Mouse (Mus musculus) heart, adult 8-10 months (tissue): ENCODE results near the gene Cdr2. TPM values are rescaled to one million over a fixed set of nuclear protein-coding genes. Genes with fewer than 3 reads are reported as not detected.
"Not testable (repeated sequence)": the region's sequence is repeated elsewhere in the genome, so short reads cannot be mapped to it uniquely, and the experiment has no call there.

Experiments
- DNase-seq: peaks from one replicate; pipeline ENCODE4 v3.0.0; 2022; ENCODE audit warnings: low spot score
- total RNA-seq, 4 experiments: library from RNA; stranded (reverse); gene quantifications; 2 replicates each; pipeline ENCODE4 v1.2.4; 2022

Gene Cdr2
- total RNA-seq, 4 experiments from 2014 or later = 4.8 to 14.4 (median 7.2) TPM

DNA sequence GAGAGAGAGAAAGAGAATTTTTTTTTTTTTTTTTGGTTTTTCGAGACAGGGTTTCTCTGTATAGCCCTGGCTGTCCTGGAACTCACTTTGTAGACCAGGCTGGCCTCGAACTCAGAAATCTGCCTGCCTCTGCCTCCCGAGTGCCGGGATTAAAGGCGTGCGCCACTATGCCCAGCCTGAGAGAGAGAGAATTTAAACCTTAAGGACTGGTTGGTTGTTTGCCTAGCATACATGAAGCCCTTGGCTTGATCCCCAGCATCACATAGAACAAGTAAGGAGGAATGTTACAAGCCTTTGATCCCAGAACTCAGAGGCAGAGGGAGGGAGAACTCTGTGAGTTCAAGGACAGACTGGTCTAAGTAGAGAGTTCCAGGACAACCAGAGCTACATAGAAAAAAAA lies 70.8 kb downstream of the Cdr2 start:
- not testable (repeated sequence) for DNase-seq

DNA sequence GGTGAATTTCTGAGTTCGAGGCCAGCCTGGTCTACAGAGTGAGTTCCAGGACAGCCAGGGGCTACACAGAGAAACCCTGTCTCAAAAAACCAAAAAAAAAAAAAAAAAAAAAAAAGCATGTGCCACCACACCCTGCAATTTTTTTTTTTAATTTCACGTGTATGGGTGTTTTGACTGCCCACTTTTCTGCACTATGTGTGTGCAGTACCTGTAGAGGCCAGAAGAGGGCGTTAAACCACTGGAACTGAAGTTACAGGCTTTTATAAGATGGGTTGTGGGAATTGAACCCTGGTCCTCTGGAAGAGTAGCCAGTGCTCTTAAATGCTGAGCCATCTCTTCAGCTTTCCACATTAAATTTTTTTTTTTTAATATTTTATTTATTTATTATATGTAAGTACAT lies 71.9 kb downstream of the Cdr2 start:
- DNase-seq = not testable (repeated sequence)

Other genes with a start within 250 kb of the Cdr2 start
- 1 to 10 TPM; 1.7 to 4.6 (median 3.9) TPM for gene Vwa3a, start 243.0 kb downstream of the Cdr2 start, total RNA-seq
- gene Gm5737, start 169.9 kb downstream of the Cdr2 start, total RNA-seq = not detected
- gene Eef2k, start 139.5 kb downstream of the Cdr2 start, total RNA-seq = 10 to 100 TPM; 23.0 to 42.1 (median 30.7) TPM
- 1 to 10 TPM; 7.9 to 9.5 (median 8.6) TPM for gene Polr3e, start 64.6 kb downstream of the Cdr2 start, total RNA-seq
- not detected for gene Mfsd13b, start 197 bp upstream of the Cdr2 start, total RNA-seq
- 100 to 1,000 TPM in 1 of 4 experiments, 10 to 100 TPM in 3; 83.1 to 103 (median 96.0) TPM for gene Mettl9, start 52.1 kb upstream of the Cdr2 start, total RNA-seq
- 1 to 10 TPM in 2 of 4 experiments, under 1 TPM in 2; 0.72 to 1.5 (median 1.2) TPM for gene Igsf6, start 92.3 kb upstream of the Cdr2 start, total RNA-seq
- under 1 TPM; 0.06 to 0.19 (median 0.06) TPM for gene Otoa, start 99.3 kb upstream of the Cdr2 start, total RNA-seq